21 mouse cellular contexts compared by ENCODE assay signal in genomic region chr8:10853901-10854300, GRCm38 (mm10).
A peak's percentile ranks its signal among the peaks of the same experiment; 100 is the strongest.
DNase-seq lines count a peak whose midpoint lies in the region; ATAC-seq and TF ChIP-seq lines count a peak whose summit lies in the region.
"Had no signal": no experiment of that assay in that cellular context is flagged by ENCODE, and none has a peak within 500 bp of the region (broad histone marks: within the 10 kb centered on the region; RNA-seq: fewer than 3 reads in every experiment).

No protein-coding gene starts in this region.

- no peak for DNase-seq in forebrain, embryonic 10.5 days (ENCODE audit: extremely low spot score, low spot score)
- DNase-seq in forebrain, embryonic 11.5 days (ENCODE audit: low spot score) = no peak
- DNase-seq in liver, adult 2 months (ENCODE audit: extremely low read depth, low read depth, low spot score) = peak; percentile 62
- no peak for DNase-seq in liver
- no peak for DNase-seq in liver, postnatal 0 days
- DNase-seq in adrenal gland, postnatal 25 days = no peak
- DNase-seq in lung, postnatal 0 days (ENCODE audit: low spot score) = no peak
- DNase-seq: B cell, adult 2 months; cerebellum, adult 18-20 months; cerebellum, adult 9-11 months; cerebellum, postnatal 36 days; gastrocnemius, postnatal 36 days; heart, adult 11 months; heart, postnatal 14 days had no signal

- no peak for TF ChIP-seq CTCF in liver, adult 2 months (IDR thresholded peaks at IDR 0.05; ENCODE audit: low read depth, low read length)
- no peak for TF ChIP-seq CTCF in liver, postnatal 0 days (IDR thresholded peaks at IDR 0.05; ENCODE audit: low read depth)
- TF ChIP-seq CTCF in lung, postnatal 0 days (IDR thresholded peaks at IDR 0.05) = no peak

- TF ChIP-seq EP300 in liver, postnatal 0 days (IDR thresholded peaks at IDR 0.05; ENCODE audit: low read depth) = no peak
- TF ChIP-seq EP300 in lung, postnatal 0 days (IDR thresholded peaks at IDR 0.05) = no peak

- peaks cover 29% of the 10 kb centered on the region for H3K4me1 ChIP-seq in forebrain, embryonic 10.5 days
- peaks cover 4% of the 10 kb centered on the region; the same call in 1 of the 2 replicates for H3K4me1 ChIP-seq in forebrain, embryonic 11.5 days (replicated peaks; ENCODE audit: control insufficient read depth, insufficient read depth, low read length)
- peaks cover 29% of the 10 kb centered on the region for H3K4me1 ChIP-seq in liver, adult 2 months (ENCODE audit: control insufficient read depth, insufficient read depth, low read length)
- H3K4me1 ChIP-seq in intestine, embryonic 15.5 days (replicated peaks) = peaks cover 9% of the 10 kb centered on the region; the same call in 1 of the 2 replicates
- H3K4me1 ChIP-seq in liver, postnatal 0 days (ENCODE audit: insufficient read depth) = peaks cover 23% of the 10 kb centered on the region
- no peaks in the 10 kb centered on the region for H3K4me1 ChIP-seq in lung, postnatal 0 days (ENCODE audit: insufficient read depth, low read depth, low read length)

- ATAC-seq in forebrain, embryonic 11.5 days (replicated peaks; ENCODE audit: low FRiP score) = no peak
- 0 out of 2 replicates have a peak, but pooled peaks have one; percentile 9 for ATAC-seq in intestine, embryonic 15.5 days
- no peak for ATAC-seq in liver, postnatal 0 days
- no peak for ATAC-seq in lung, postnatal 0 days
- ATAC-seq: CD4-positive, CD25-positive, alpha-beta regulatory T cell, adult 4 months; forebrain, embryonic 14.5 days had no signal

- no peak overlapping the region for H3K4me2 ChIP-seq in forebrain, embryonic 11.5 days (ENCODE audit: low read depth, low read length, severe bottlenecking)
- H3K4me2 ChIP-seq in intestine, embryonic 15.5 days (replicated peaks) = no peak overlapping the region
- no peak overlapping the region for H3K4me2 ChIP-seq in liver, postnatal 0 days (ENCODE audit: low read depth, low read length)
- H3K4me2 ChIP-seq in lung, postnatal 0 days (replicated peaks; ENCODE audit: low read depth, low read length) = no peak overlapping the region
- H3K4me2 ChIP-seq: embryonic facial prominence, embryonic 13.5 days; heart, embryonic 15.5 days; hindbrain, embryonic 14.5 days had no signal

- TF ChIP-seq POLR2A in liver, adult 2 months (IDR thresholded peaks at IDR 0.05; ENCODE audit: extremely low read depth, insufficient read depth, low read length) = no peak

- H3K4me3 ChIP-seq in forebrain, embryonic 10.5 days = no peak overlapping the region
- no peak overlapping the region for H3K4me3 ChIP-seq in forebrain, embryonic 11.5 days (ENCODE audit: low read depth, low read length)
- H3K4me3 ChIP-seq in liver, adult 2 months (ENCODE audit: insufficient read depth, low read depth, low read length) = no peak overlapping the region
- no peak overlapping the region for H3K4me3 ChIP-seq in intestine, embryonic 15.5 days (replicated peaks)
- H3K4me3 ChIP-seq in liver, postnatal 0 days (ENCODE audit: low read depth, low read length) = no peak overlapping the region
- H3K4me3 ChIP-seq in lung, postnatal 0 days (ENCODE audit: low read depth, low read length) = no peak overlapping the region
- H3K4me3 ChIP-seq: embryonic facial prominence, embryonic 13.5 days; heart, embryonic 15.5 days had no signal

- 0 out of 2 replicates have a peak, but pooled peaks cover 6% of the 10 kb centered on the region for H3K27me3 ChIP-seq in forebrain, embryonic 10.5 days (ENCODE audit: poor library complexity, severe bottlenecking)
- no peaks in the 10 kb centered on the region for H3K27me3 ChIP-seq in forebrain, embryonic 11.5 days (ENCODE audit: control insufficient read depth, insufficient read depth, low read length)
- no peaks in the 10 kb centered on the region for H3K27me3 ChIP-seq in liver, adult 2 months (ENCODE audit: control insufficient read depth, insufficient read depth, low read length)
- no peaks in the 10 kb centered on the region for H3K27me3 ChIP-seq in intestine, embryonic 15.5 days (replicated peaks)
- no peaks in the 10 kb centered on the region for H3K27me3 ChIP-seq in liver, postnatal 0 days (ENCODE audit: insufficient read depth, low read length)
- H3K27me3 ChIP-seq in lung, postnatal 0 days (replicated peaks; ENCODE audit: insufficient read depth, low read length) = no peaks in the 10 kb centered on the region
- H3K27me3 ChIP-seq: embryonic facial prominence, embryonic 13.5 days; heart, embryonic 15.5 days had no signal

- peak overlapping the region; percentile 40; the same call in 1 of the 2 replicates for H3K27ac ChIP-seq in forebrain, embryonic 10.5 days
- H3K27ac ChIP-seq in forebrain, embryonic 11.5 days (ENCODE audit: low read depth, low read length) = no peak overlapping the region
- H3K27ac ChIP-seq in liver, adult 2 months (replicated peaks; ENCODE audit: insufficient read depth, low read depth, low read length) = peak overlapping the region; percentile 86
- peak overlapping the region; percentile 42 for H3K27ac ChIP-seq in intestine, embryonic 15.5 days
- H3K27ac ChIP-seq in liver, postnatal 0 days (ENCODE audit: low read depth) = peak overlapping the region; percentile 97
- H3K27ac ChIP-seq in lung, postnatal 0 days (ENCODE audit: low read length) = no peak overlapping the region
- H3K27ac ChIP-seq: embryonic facial prominence, embryonic 13.5 days; heart, embryonic 15.5 days; hindbrain, embryonic 14.5 days had no signal

- no peaks in the 10 kb centered on the region for H3K9me3 ChIP-seq in forebrain, embryonic 10.5 days
- no peaks in the 10 kb centered on the region for H3K9me3 ChIP-seq in forebrain, embryonic 11.5 days (ENCODE audit: control insufficient read depth, low read length)
- no peaks in the 10 kb centered on the region for H3K9me3 ChIP-seq in intestine, embryonic 15.5 days
- no peaks in the 10 kb centered on the region for H3K9me3 ChIP-seq in liver, postnatal 0 days (ENCODE audit: low read length)
- H3K9me3 ChIP-seq in lung, postnatal 0 days (ENCODE audit: low read length) = no peaks in the 10 kb centered on the region
- H3K9me3 ChIP-seq: embryonic facial prominence, embryonic 13.5 days; G1E; heart, embryonic 15.5 days had no signal

- WGBS in forebrain, embryonic 10.5 days = 85% methylated on average over 5 of the region's 5 CpGs
- 75% methylated on average over 5 of the region's 5 CpGs for WGBS in forebrain, embryonic 11.5 days
- WGBS in liver, adult 2 months = 19% methylated on average over 5 of the region's 5 CpGs
- WGBS in intestine, embryonic 15.5 days = 35% methylated on average over 5 of the region's 5 CpGs
- WGBS in liver, postnatal 0 days (ENCODE audit: insufficient replicate concordance) = 34% methylated on average over 5 of the region's 5 CpGs
- 50% methylated on average over 5 of the region's 5 CpGs for WGBS in lung, postnatal 0 days

- no peaks in the 10 kb centered on the region for H3K79me2 ChIP-seq in liver, adult 2 months (ENCODE audit: control insufficient read depth, insufficient read depth, low read length)

- no peak overlapping the region for H3K9ac ChIP-seq in forebrain, embryonic 11.5 days (ENCODE audit: low read length)
- H3K9ac ChIP-seq in liver, adult 2 months (ENCODE audit: low read depth, low read length) = peak overlapping the region; percentile 55
- H3K9ac ChIP-seq in intestine, embryonic 15.5 days = no peak overlapping the region
- peak overlapping the region; percentile 59; the same call in 1 of the 2 replicates for H3K9ac ChIP-seq in liver, postnatal 0 days (replicated peaks)
- H3K9ac ChIP-seq in lung, postnatal 0 days (replicated peaks; ENCODE audit: low read depth) = no peak overlapping the region
- H3K9ac ChIP-seq: embryonic facial prominence, embryonic 13.5 days; heart, embryonic 15.5 days; hindbrain, embryonic 14.5 days had no signal

- H3K36me3 ChIP-seq in forebrain, embryonic 10.5 days (replicated peaks) = no peaks in the 10 kb centered on the region
- H3K36me3 ChIP-seq in forebrain, embryonic 11.5 days (ENCODE audit: control insufficient read depth, insufficient read depth, low read length) = no peaks in the 10 kb centered on the region
- H3K36me3 ChIP-seq in liver, adult 2 months (ENCODE audit: control insufficient read depth, insufficient read depth, low read length) = no peaks in the 10 kb centered on the region
- no peaks in the 10 kb centered on the region for H3K36me3 ChIP-seq in intestine, embryonic 15.5 days
- H3K36me3 ChIP-seq in liver, postnatal 0 days (replicated peaks; ENCODE audit: insufficient read depth, low read length) = no peaks in the 10 kb centered on the region
- H3K36me3 ChIP-seq in lung, postnatal 0 days (ENCODE audit: insufficient read depth, low read length) = no peaks in the 10 kb centered on the region
- H3K36me3 ChIP-seq: embryonic facial prominence, embryonic 13.5 days; G1E; heart, embryonic 15.5 days had no signal

Comparison
In these comparisons a context has a peak if more than half of its experiments do, and no peak if none do; other contexts are left out.
1. H3K27ac ChIP-seq: peak in forebrain, embryonic 10.5 days (single experiment), liver, adult 2 months (single experiment), intestine, embryonic 15.5 days (single experiment) and liver, postnatal 0 days (single experiment); none in forebrain, embryonic 11.5 days (single experiment) and lung, postnatal 0 days (single experiment).
2. H3K9ac ChIP-seq: peak in liver, adult 2 months (single experiment) and liver, postnatal 0 days (single experiment); none in forebrain, embryonic 11.5 days (single experiment), intestine, embryonic 15.5 days (single experiment) and lung, postnatal 0 days (single experiment).